In the genomic region with DNA sequence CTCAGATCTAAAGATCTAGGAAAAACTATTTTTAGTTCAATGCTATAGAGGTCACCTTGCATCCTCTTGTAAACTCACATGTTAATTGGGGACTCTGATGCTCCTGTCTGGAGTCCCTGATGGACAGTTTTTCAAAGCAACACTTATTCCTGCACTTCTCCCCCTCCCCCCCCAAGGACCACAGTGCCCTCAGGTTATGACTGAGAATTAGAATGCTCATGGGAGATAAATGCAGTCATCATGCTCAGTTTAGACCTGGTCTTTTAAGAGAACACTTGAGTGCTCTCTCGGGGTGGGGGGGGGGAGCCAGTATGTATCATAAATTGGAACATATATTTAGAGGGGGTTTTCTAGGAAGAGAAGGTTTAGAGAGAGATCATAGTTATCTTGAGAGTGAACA, we compare ENCODE assay signal across 15 mouse cellular contexts.
"Had no signal": no experiment of that assay in that cellular context is flagged by ENCODE, and none has a peak within 500 bp of the region (broad histone marks: within the 10 kb centered on the region; RNA-seq: fewer than 3 reads in every experiment).

No protein-coding gene starts in this region.

- H3K4me1 ChIP-seq: liver, embryonic 15.5 days; midbrain, embryonic 10.5 days; midbrain, embryonic 12.5 days; neural tube, embryonic 12.5 days had no signal

- H3K9ac ChIP-seq: liver, embryonic 15.5 days; liver, postnatal 0 days; lung, embryonic 15.5 days; midbrain, embryonic 12.5 days; neural tube, embryonic 12.5 days; stomach, embryonic 15.5 days had no signal

- H3K27ac ChIP-seq: liver, embryonic 15.5 days; lung, embryonic 15.5 days; midbrain, embryonic 10.5 days; midbrain, embryonic 12.5 days; neural tube, embryonic 12.5 days; stomach, embryonic 15.5 days; stomach, postnatal 0 days had no signal

- DNase-seq: liver, postnatal 0 days; lung, adult 2 months; lung, postnatal 14 days; lung, postnatal 4 days; midbrain, embryonic 14.5 days; thymus, adult 2 months; thymus, postnatal 25 days; thymus, postnatal 4 days had no signal

- H3K27me3 ChIP-seq: liver, embryonic 15.5 days; lung, embryonic 15.5 days; midbrain, embryonic 12.5 days; neural tube, embryonic 12.5 days; stomach, embryonic 15.5 days had no signal

- H3K4me2 ChIP-seq: liver, embryonic 15.5 days; lung, embryonic 15.5 days; midbrain, embryonic 12.5 days; neural tube, embryonic 12.5 days; stomach, embryonic 15.5 days had no signal

- H3K4me3 ChIP-seq: liver, embryonic 15.5 days; lung, embryonic 15.5 days; midbrain, embryonic 10.5 days; midbrain, embryonic 12.5 days; neural tube, embryonic 12.5 days; stomach, embryonic 15.5 days had no signal

- H3K9me3 ChIP-seq: liver, embryonic 15.5 days; lung, embryonic 15.5 days; midbrain, embryonic 10.5 days; midbrain, embryonic 12.5 days; neural tube, embryonic 12.5 days; stomach, embryonic 15.5 days had no signal

- H3K36me3 ChIP-seq: liver, embryonic 15.5 days; lung, embryonic 15.5 days; midbrain, embryonic 10.5 days; midbrain, embryonic 12.5 days; neural tube, embryonic 12.5 days; stomach, embryonic 15.5 days had no signal
